Mouse (Mus musculus) lung, embryonic 14.5 days (tissue): ENCODE measurements around the gene Sfxn5. TPM values are rescaled to one million over a fixed set of nuclear protein-coding genes. Genes with fewer than 3 reads are reported as not detected.

Experiments used
- ATAC-seq: fragments of 200-750 bp; cut with Nextera tagmentation; 2 replicates; pipeline ENCODE4 v1.8.0; 2017; ENCODE audit warnings: mild to moderate bottlenecking, moderate TSS enrichment, moderate library complexity; ENCODE audit not compliant: insufficient read depth
- DNase-seq: peaks from one replicate; pipeline ENCODE4 v3.0.0-alpha.2; 2015
- H3K27ac ChIP-seq: fragments of 300-500 bp; sonication (generic); 2 replicates; pipeline ENCODE4 v1.5.1; 2014; ENCODE audit warnings: low read depth, mild to moderate bottlenecking, moderate library complexity
- H3K27me3 ChIP-seq: fragments of 300-500 bp; sonication (generic); 2 replicates; pipeline ENCODE4 v1.6.1; 2014; ENCODE audit warnings: low read length, control low read depth; ENCODE audit not compliant: insufficient read depth
- H3K36me3 ChIP-seq: fragments of 300-500 bp; sonication (generic); 2 replicates; pipeline ENCODE4 v1.6.1; 2014; ENCODE audit warnings: control low read depth; ENCODE audit not compliant: insufficient read depth
- H3K4me1 ChIP-seq: fragments of 300-500 bp; sonication (generic); 2 replicates; pipeline ENCODE4 v1.6.1; 2014; ENCODE audit warnings: antibody characterized with exemption, control low read depth; ENCODE audit not compliant: insufficient read depth
- H3K4me2 ChIP-seq: fragments of 300-500 bp; sonication (generic); 2 replicates; pipeline ENCODE4 v1.6.1; 2014; ENCODE audit warnings: mild to moderate bottlenecking
- H3K4me3 ChIP-seq: fragments of 300-500 bp; sonication (generic); 2 replicates; pipeline ENCODE4 v1.5.1; 2014; ENCODE audit warnings: low read depth, low read length
- H3K9ac ChIP-seq: fragments of 300-500 bp; sonication (generic); 2 replicates; pipeline ENCODE4 v1.6.1; 2014
- H3K9me3 ChIP-seq: fragments of 300-500 bp; sonication (generic); 2 replicates; pipeline ENCODE4 v1.6.1; 2016; ENCODE audit warnings: low read depth, low read length, control low read depth
- CTCF ChIP-seq: IDR thresholded peaks from 2 replicates; pipeline ENCODE4 v1.5.1; 2016; ENCODE audit warnings: antibody characterized with exemption, low read depth
- WGBS: fragments of 180-500 bp; shearing (Covaris S2); extraction: QIAGEN DNeasy Blood & Tissue Kit; methylation state at CpG from one replicate; pipeline ENCODE4 v1.1.7; 2014; 5-methylcytosine and 5-hydroxymethylcytosine counted together
- polyA plus RNA-seq: library from polyadenylated mRNA; unstranded; fragments of >200 nt; fragmentation: Nextera tagmentation; extraction: Ambion mirVana; gene quantifications from 2 replicates; pipeline ENCODE4 v1.2.1, GENCODE M21; 2014

The Sfxn5 gene
- polyA plus RNA-seq, 1 experiment from 2014 or later: 8.3 TPM

- H3K9me3 ChIP-seq: no peaks in the 10 kb centered on the region
- WGBS: 65% methylated on average over 6 of the region's 6 CpGs
- no peak overlapping the region for H3K9ac ChIP-seq
- H3K27me3 ChIP-seq: no peaks in the 10 kb centered on the region
- no peaks in the 10 kb centered on the region for H3K4me1 ChIP-seq
- no peak for DNase-seq
- no peak for ATAC-seq
- no peak overlapping the region for H3K27ac ChIP-seq
- H3K4me2 ChIP-seq: no peak overlapping the region
- H3K36me3 ChIP-seq: no peaks in the 10 kb centered on the region
- TF ChIP-seq CTCF: no peak
- no peak overlapping the region for H3K4me3 ChIP-seq
These were observed 21.5 kb upstream of the Sfxn5 start for GRCm38 (mm10) chr6:85354709-85355108.

GRCm38 (mm10) chr6:85353706-85354105 is 20.5 kb upstream of the Sfxn5 start:
- H3K4me3 ChIP-seq: no peak overlapping the region
- TF ChIP-seq CTCF: peak; percentile 25; the same call in 1 of the 2 replicates
- H3K27me3 ChIP-seq: no peaks in the 10 kb centered on the region
- H3K9ac ChIP-seq: no peak overlapping the region
- no peaks in the 10 kb centered on the region for H3K36me3 ChIP-seq
- no peaks in the 10 kb centered on the region for H3K4me1 ChIP-seq
- DNase-seq (no peak), ATAC-seq (no peak)
- H3K9me3 ChIP-seq: no peaks in the 10 kb centered on the region
- no peak overlapping the region for H3K27ac ChIP-seq
- 64% methylated on average over 3 of the region's 3 CpGs for WGBS
- no peak overlapping the region for H3K4me2 ChIP-seq

- peaks cover 9% of the 10 kb centered on the region; the same call in 1 of the 2 replicates for H3K36me3 ChIP-seq
- DNase-seq (no peak), ATAC-seq (no peak)
- H3K4me2 ChIP-seq: no peak overlapping the region
- no peaks in the 10 kb centered on the region for H3K9me3 ChIP-seq
- 93% methylated on average over 1 of the region's 1 CpGs for WGBS
- H3K27me3 ChIP-seq: no peaks in the 10 kb centered on the region
- H3K27ac ChIP-seq: no peak overlapping the region
- H3K9ac ChIP-seq: no peak overlapping the region
- H3K4me3 ChIP-seq: no peak overlapping the region
- no peak for TF ChIP-seq CTCF
- no peaks in the 10 kb centered on the region for H3K4me1 ChIP-seq
These were observed 16.9 kb upstream of the Sfxn5 start for GRCm38 (mm10) chr6:85350157-85350556.

GRCm38 (mm10) chr6:85349246-85349645 is 16.0 kb upstream of the Sfxn5 start:
- H3K4me3 ChIP-seq: no peak overlapping the region
- WGBS: 66% methylated on average over 7 of the region's 7 CpGs
- H3K9ac ChIP-seq: no peak overlapping the region
- no peak for TF ChIP-seq CTCF
- H3K4me2 ChIP-seq: no peak overlapping the region
- H3K9me3 ChIP-seq: no peaks in the 10 kb centered on the region
- DNase-seq: no peak
- H3K36me3 ChIP-seq: peaks cover 9% of the 10 kb centered on the region; the same call in 1 of the 2 replicates
- no peak overlapping the region for H3K27ac ChIP-seq
- no peaks in the 10 kb centered on the region for H3K27me3 ChIP-seq
- no peak for ATAC-seq
- H3K4me1 ChIP-seq: no peaks in the 10 kb centered on the region

- no peaks in the 10 kb centered on the region for H3K9me3 ChIP-seq
- WGBS: 77% methylated on average over 11 of the region's 11 CpGs
- no peak for TF ChIP-seq CTCF
- no peak for ATAC-seq
- no peak overlapping the region for H3K27ac ChIP-seq
- H3K27me3 ChIP-seq: no peaks in the 10 kb centered on the region
- no peaks in the 10 kb centered on the region for H3K4me1 ChIP-seq
- no peak overlapping the region for H3K9ac ChIP-seq
- no peak overlapping the region for H3K4me2 ChIP-seq
- no peak overlapping the region for H3K4me3 ChIP-seq
- no peak for DNase-seq
- peaks cover 9% of the 10 kb centered on the region; the same call in 1 of the 2 replicates for H3K36me3 ChIP-seq
These were observed 14.9 kb upstream of the Sfxn5 start for GRCm38 (mm10) chr6:85348133-85348532.

GRCm38 (mm10) chr6:85346028-85346634 is 12.9 kb upstream of the Sfxn5 start:
- Histone ChIP-seq H3K4me2 (no peak overlapping the region), H3K9me3 (no peaks in the 10 kb centered on the region), H3K27ac (no peak overlapping the region), H3K36me3 (peaks cover 9% of the 10 kb centered on the region; the same call in 1 of the 2 replicates), H3K4me1 (no peaks in the 10 kb centered on the region), H3K4me3 (no peak overlapping the region), H3K27me3 (no peaks in the 10 kb centered on the region), H3K9ac (no peak overlapping the region)
- ATAC-seq (peak; percentile 80; the same call in 1 of the 2 replicates), DNase-seq (peak; percentile 97)
- WGBS: 36% methylated on average over 6 of the region's 6 CpGs
- TF ChIP-seq CTCF: peak; percentile 94

GRCm38 (mm10) chr6:85344929-85345328 is 11.7 kb upstream of the Sfxn5 start:
- no peak for TF ChIP-seq CTCF
- Histone ChIP-seq H3K9me3 (no peaks in the 10 kb centered on the region), H3K9ac (no peak overlapping the region), H3K27ac (no peak overlapping the region), H3K36me3 (peaks cover 9% of the 10 kb centered on the region; the same call in 1 of the 2 replicates), H3K4me3 (no peak overlapping the region), H3K27me3 (no peaks in the 10 kb centered on the region), H3K4me1 (no peaks in the 10 kb centered on the region), H3K4me2 (no peak overlapping the region)
- no peak for DNase-seq
- no peak for ATAC-seq
